Mouse (Mus musculus) bone marrow macrophage, adult 2 months (primary cell): ENCODE results near the gene Sdk2.

Experiments used
- CTCF ChIP-seq: IDR thresholded peaks from 2 replicates; pipeline ENCODE4 v1.5.1; 2012; ENCODE audit warnings: low read depth, mild to moderate bottlenecking, low read length, moderate library complexity
- POLR2A ChIP-seq: IDR thresholded peaks from 2 replicates; pipeline ENCODE4 v1.6.1; 2012; ENCODE audit warnings: mild to moderate bottlenecking, low read depth, low read length, borderline replicate concordance

DNA sequence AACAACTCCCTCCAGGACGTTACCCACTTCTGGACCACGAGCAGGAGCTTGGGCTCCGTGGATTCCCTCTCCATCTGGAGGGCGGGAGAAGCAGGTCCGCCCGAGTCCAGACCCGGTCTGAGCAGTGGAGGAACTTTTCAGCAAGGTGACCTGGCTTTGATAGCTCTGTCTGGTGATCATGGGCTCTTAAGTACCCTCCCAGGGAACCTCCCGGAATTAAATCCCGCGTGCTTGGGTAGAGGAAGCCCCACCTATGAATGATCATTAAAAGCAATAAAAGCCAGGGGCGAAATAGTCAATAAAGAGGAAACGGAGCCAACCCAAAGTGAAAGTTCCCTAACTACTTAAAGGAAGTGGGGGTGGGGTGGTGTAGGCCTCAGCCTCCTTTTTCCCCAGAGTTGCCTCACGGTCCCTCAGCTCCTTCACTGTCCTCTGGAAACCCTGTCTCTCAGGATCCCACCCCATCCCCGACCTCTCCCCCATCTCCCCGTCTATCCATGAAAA, 314.6 kb downstream of the Sdk2 start:
- TF ChIP-seq POLR2A (no peak), CTCF (no peak)
